Mouse (Mus musculus): ENCODE data around the gene Sh3bp1. TPM values are rescaled to one million over a fixed set of nuclear protein-coding genes. Genes with fewer than 3 reads are reported as not detected.

Gene Sh3bp1
- total RNA-seq, 1 experiment = 10.5 TPM

GRCm38 (mm10) chr15:78908982-78909381 lies 9.4 kb downstream of the Sh3bp1 start:
- no peak overlapping the region for H3K4me3 ChIP-seq (ENCODE audit: insufficient read depth in 1 of 2, low read depth in 1 of 2, low read length in 2 of 2, poor library complexity in 1 of 2, severe bottlenecking in 1 of 2)
- in situ Hi-C loops (cut with MboI; ENCODE audit: low sequenced_read_pairs in 2 of 2, unreplicated experiment in 2 of 2) = no loop called here
- DNase-seq (ENCODE audit: low read depth, low spot score) = no peak
- no peaks in the 10 kb centered on the region for H3K9me3 ChIP-seq (ENCODE audit: control insufficient read depth, insufficient read depth, low read depth, low read length)
- H3K36me3 ChIP-seq (ENCODE audit: control insufficient read depth, insufficient read depth, low read length, poor library complexity, severe bottlenecking) = peaks cover 37% of the 10 kb centered on the region
- H3K27ac ChIP-seq (ENCODE audit: insufficient read depth, low read depth, low read length, poor library complexity, severe bottlenecking) = no peak overlapping the region
- TF ChIP-seq CHD2 (IDR thresholded peaks at IDR 0.05; ENCODE audit: low read depth, low read length) (no peak), ZNF384 (IDR thresholded peaks at IDR 0.05; ENCODE audit: low read depth, low read length) (no peak), MAFK (IDR thresholded peaks at IDR 0.05; ENCODE audit: insufficient read depth, low read depth, low read length) (no peak), HCFC1 (IDR thresholded peaks at IDR 0.05; ENCODE audit: borderline replicate concordance, insufficient read depth, low read length) (no peak), ZC3H11A (IDR thresholded peaks at IDR 0.05; ENCODE audit: borderline replicate concordance, low read depth, low read length) (no peak)
- H3K4me1 ChIP-seq (ENCODE audit: control insufficient read depth in 2 of 2, insufficient read depth in 2 of 2, low read length in 2 of 2, poor library complexity in 1 of 2) = peaks cover 0 to 6% of the 10 kb centered on the region in 2 experiments; a peak in 2 of 4 replicates
- no peak overlapping the region for H3K9ac ChIP-seq (ENCODE audit: insufficient read depth, low read depth, low read length, poor library complexity, severe bottlenecking)

DNA sequence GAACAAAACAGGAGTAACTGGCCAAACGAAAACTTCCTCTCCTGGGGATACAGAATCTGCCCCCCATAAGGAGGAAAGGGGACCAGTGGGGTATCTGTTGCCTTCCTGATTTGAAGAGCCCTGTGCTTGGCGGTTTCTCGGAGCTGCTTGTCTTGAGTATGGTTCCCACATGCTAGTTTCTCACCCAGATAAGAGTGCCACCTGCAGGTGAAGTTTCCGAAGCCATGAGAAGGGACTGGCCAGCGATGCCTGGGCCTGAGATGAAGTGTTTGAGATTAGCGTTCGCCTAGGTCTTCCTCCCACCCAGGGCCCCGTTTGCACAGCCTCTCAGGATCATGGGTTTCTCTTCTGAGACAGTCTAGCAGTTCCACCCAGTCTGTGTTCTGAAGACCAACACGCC lies 12.5 kb downstream of the Sh3bp1 start:
- peaks cover 0 to 20% of the 10 kb centered on the region in 2 experiments; a peak in 2 of 4 replicates for H3K4me1 ChIP-seq (ENCODE audit: control insufficient read depth in 2 of 2, insufficient read depth in 2 of 2, low read length in 2 of 2, poor library complexity in 1 of 2)
- TF ChIP-seq HCFC1 (IDR thresholded peaks at IDR 0.05; ENCODE audit: borderline replicate concordance, insufficient read depth, low read length) (no peak), CHD2 (IDR thresholded peaks at IDR 0.05; ENCODE audit: low read depth, low read length) (no peak), MAFK (IDR thresholded peaks at IDR 0.05; ENCODE audit: insufficient read depth, low read depth, low read length) (no peak), ZC3H11A (IDR thresholded peaks at IDR 0.05; ENCODE audit: borderline replicate concordance, low read depth, low read length) (no peak)
- H3K4me3 ChIP-seq (ENCODE audit: insufficient read depth in 1 of 2, low read depth in 1 of 2, low read length in 2 of 2, poor library complexity in 1 of 2, severe bottlenecking in 1 of 2) = no peak overlapping the region
- no peak for DNase-seq (ENCODE audit: low read depth, low spot score)
- H3K9me3 ChIP-seq (ENCODE audit: control insufficient read depth, insufficient read depth, low read depth, low read length) = no peaks in the 10 kb centered on the region
- no peak overlapping the region for H3K9ac ChIP-seq (ENCODE audit: insufficient read depth, low read depth, low read length, poor library complexity, severe bottlenecking)
- in situ Hi-C loops (cut with MboI; ENCODE audit: low sequenced_read_pairs in 2 of 2, unreplicated experiment in 2 of 2) = no loop called here
- H3K36me3 ChIP-seq (ENCODE audit: control insufficient read depth, insufficient read depth, low read length, poor library complexity, severe bottlenecking) = peaks cover 31% of the 10 kb centered on the region
- H3K27ac ChIP-seq (ENCODE audit: insufficient read depth, low read depth, low read length, poor library complexity, severe bottlenecking) = no peak overlapping the region

DNA sequence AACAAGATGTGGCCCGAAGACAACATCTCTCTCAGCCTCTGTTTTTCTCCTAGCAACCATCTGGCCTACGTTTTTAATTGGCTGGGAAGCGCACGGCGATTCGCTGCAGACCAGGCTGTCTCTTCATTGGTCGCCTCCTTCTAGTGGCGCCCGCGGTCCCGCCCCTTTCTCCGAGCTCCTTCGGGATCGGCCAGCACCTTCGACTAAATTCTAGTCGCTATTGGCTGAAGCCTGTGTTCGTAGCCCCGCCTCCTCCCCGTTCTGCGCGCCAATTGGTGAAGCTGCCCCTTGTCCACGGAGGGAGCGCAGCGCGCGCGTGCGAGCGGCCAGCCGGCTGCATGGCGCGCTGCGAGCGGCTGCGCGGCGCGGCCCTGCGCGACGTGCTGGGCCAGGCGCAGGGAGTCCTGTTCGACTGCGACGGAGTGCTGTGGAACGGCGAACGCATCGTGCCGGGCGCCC lies 14.1 kb downstream of the Sh3bp1 start, which contains the start of gene Pdxp:
Pdxp (plus strand) TSS at position 288 of the 459 bp plus-strand sequence.
- Histone ChIP-seq H3K4me1 (ENCODE audit: control insufficient read depth in 2 of 2, insufficient read depth in 2 of 2, low read length in 2 of 2, poor library complexity in 1 of 2) (peaks cover 0 to 19% of the 10 kb centered on the region in 2 experiments; a peak in 2 of 4 replicates), H3K27ac (ENCODE audit: insufficient read depth, low read depth, low read length, poor library complexity, severe bottlenecking) (no peak within 1 kb of the TSS), H3K4me3 (ENCODE audit: insufficient read depth in 1 of 2, low read depth in 1 of 2, low read length in 2 of 2, poor library complexity in 1 of 2, severe bottlenecking in 1 of 2) (peak within 1 kb of the TSS; percentile 85 to 92), H3K36me3 (ENCODE audit: control insufficient read depth, insufficient read depth, low read length, poor library complexity, severe bottlenecking) (peaks cover 28% of the 10 kb centered on the region; the same call in 1 of the 2 replicates), H3K9me3 (ENCODE audit: control insufficient read depth, insufficient read depth, low read depth, low read length) (no peaks in the 10 kb centered on the region), H3K9ac (ENCODE audit: insufficient read depth, low read depth, low read length, poor library complexity, severe bottlenecking) (peak within 1 kb of the TSS; percentile 86)
- TF ChIP-seq MAFK (IDR thresholded peaks at IDR 0.05; ENCODE audit: insufficient read depth, low read depth, low read length) (no peak), ZNF384 (IDR thresholded peaks at IDR 0.05; ENCODE audit: low read depth, low read length) (no peak), CHD2 (IDR thresholded peaks at IDR 0.05; ENCODE audit: low read depth, low read length) (peak; percentile 67)
- in situ Hi-C loops (cut with MboI; ENCODE audit: low sequenced_read_pairs in 2 of 2, unreplicated experiment in 2 of 2) = no loop called here
- DNase-seq (ENCODE audit: low read depth, low spot score) = peak; percentile 98

DNA sequence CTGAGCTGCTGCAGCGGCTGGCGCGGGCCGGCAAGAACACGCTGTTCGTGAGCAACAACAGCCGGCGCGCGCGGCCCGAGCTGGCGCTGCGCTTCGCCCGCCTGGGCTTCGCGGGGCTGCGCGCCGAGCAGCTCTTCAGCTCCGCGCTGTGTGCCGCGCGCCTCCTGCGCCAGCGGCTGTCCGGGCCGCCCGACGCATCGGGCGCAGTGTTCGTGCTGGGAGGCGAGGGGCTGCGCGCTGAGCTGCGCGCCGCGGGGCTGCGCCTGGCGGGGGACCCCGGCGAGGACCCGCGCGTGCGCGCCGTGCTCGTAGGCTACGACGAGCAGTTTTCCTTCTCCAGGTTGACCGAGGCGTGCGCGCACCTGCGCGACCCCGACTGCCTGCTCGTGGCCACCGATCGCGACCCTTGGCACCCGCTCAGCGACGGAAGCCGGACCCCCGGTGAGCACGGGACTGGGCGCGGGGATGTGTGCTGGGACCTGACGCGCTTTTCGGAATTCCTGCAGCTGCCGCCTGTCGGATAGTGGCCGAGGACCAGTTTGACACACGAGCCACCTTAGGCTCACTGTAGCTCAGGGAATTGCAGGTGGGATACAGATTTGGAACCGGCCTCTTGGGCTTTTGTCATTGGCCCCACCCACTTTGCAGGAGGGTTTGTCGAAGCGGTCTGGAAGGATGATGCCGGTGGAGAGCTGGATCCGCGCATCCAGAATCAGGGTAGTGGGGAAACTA lies 14.7 kb downstream of the Sh3bp1 start:
- H3K4me3 ChIP-seq (ENCODE audit: insufficient read depth in 1 of 2, low read depth in 1 of 2, low read length in 2 of 2, poor library complexity in 1 of 2, severe bottlenecking in 1 of 2) = peak overlapping the region; percentile 85 to 92
- peaks cover 29% of the 10 kb centered on the region; the same call in 1 of the 2 replicates for H3K36me3 ChIP-seq (ENCODE audit: control insufficient read depth, insufficient read depth, low read length, poor library complexity, severe bottlenecking)
- no peaks in the 10 kb centered on the region for H3K9me3 ChIP-seq (ENCODE audit: control insufficient read depth, insufficient read depth, low read depth, low read length)
- in situ Hi-C loops (cut with MboI; ENCODE audit: low sequenced_read_pairs in 2 of 2, unreplicated experiment in 2 of 2) = no loop called here
- TF ChIP-seq MAFK (IDR thresholded peaks at IDR 0.05; ENCODE audit: insufficient read depth, low read depth, low read length) = no peak
- TF ChIP-seq ZNF384 (IDR thresholded peaks at IDR 0.05; ENCODE audit: low read depth, low read length) = no peak
- TF ChIP-seq HCFC1 (IDR thresholded peaks at IDR 0.05; ENCODE audit: borderline replicate concordance, insufficient read depth, low read length) = no peak
- TF ChIP-seq ZC3H11A (IDR thresholded peaks at IDR 0.05; ENCODE audit: borderline replicate concordance, low read depth, low read length) = no peak
- no peak for TF ChIP-seq CHD2 (IDR thresholded peaks at IDR 0.05; ENCODE audit: low read depth, low read length)
- H3K4me1 ChIP-seq (ENCODE audit: control insufficient read depth in 2 of 2, insufficient read depth in 2 of 2, low read length in 2 of 2, poor library complexity in 1 of 2) = peaks cover 0 to 17% of the 10 kb centered on the region in 2 experiments; a peak in 1 of 4 replicates
- H3K27ac ChIP-seq (ENCODE audit: insufficient read depth, low read depth, low read length, poor library complexity, severe bottlenecking) = no peak overlapping the region
- peak overlapping the region; percentile 86 for H3K9ac ChIP-seq (ENCODE audit: insufficient read depth, low read depth, low read length, poor library complexity, severe bottlenecking)
- DNase-seq (ENCODE audit: low read depth, low spot score) = no peak

Measured in ES-E14 (cell line).